Mouse (Mus musculus): ENCODE measurements around the gene Csnk1d. TPM values are rescaled to one million over a fixed set of nuclear protein-coding genes. Genes with fewer than 3 reads are reported as not detected.

The Csnk1d gene
- total and polyA plus RNA-seq, 3 experiments, result 73.6 to 195 (median 116) TPM

DNA sequence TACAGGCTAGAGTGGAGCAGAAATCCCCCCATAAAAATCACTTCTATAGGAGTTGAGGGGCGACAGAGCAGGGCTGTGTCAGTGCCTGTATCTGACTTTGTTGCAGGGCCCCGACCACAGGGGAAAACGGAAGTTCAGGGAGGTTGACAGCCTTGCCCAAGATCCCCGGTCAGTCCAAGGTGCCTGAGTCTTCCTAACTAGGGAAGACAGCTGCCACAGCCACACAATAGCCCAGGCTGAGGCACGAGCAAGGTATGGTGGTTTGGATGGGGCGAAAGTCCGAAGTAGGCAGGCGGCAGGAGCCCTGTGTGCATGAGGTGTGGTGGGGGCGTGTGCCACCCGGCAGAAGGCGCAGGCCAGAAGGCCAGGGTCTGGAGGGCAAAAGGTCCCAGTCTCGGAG lies 42.8 kb downstream of the Csnk1d start, which contains the start of gene Slc16a3:
Slc16a3 (plus strand) TSS at position 153 of the 400 bp plus-strand sequence.
- 0 out of 2 replicates have a peak, but pooled peaks cover 1% of the 10 kb centered on the region for H3K9me3 ChIP-seq (replicated peaks)
- peak within 1 kb of the TSS; percentile 70 for H3K4me3 ChIP-seq (ENCODE audit: low read depth, low read length)
- no peak for ATAC-seq (ENCODE audit: extremely low read depth, insufficient number of reproducible peaks, low FRiP score, poor library complexity, severe bottlenecking)
- peaks cover 37% of the 10 kb centered on the region for H3K27me3 ChIP-seq (ENCODE audit: insufficient read depth, low read length)
- no peak for DNase-seq (ENCODE audit: low spot score)
- peaks cover 17% of the 10 kb centered on the region for H3K36me3 ChIP-seq (replicated peaks)
- no peak for TF ChIP-seq CTCF (IDR thresholded peaks at IDR 0.05; ENCODE audit: low read depth, low read length)
- no peak for TF ChIP-seq TAL1 (conservative IDR thresholded peaks at IDR 0.05; ENCODE audit: low read depth, low read length)
- TF ChIP-seq GATA1 (IDR thresholded peaks at IDR 0.05; ENCODE audit: borderline replicate concordance, low read length), result no peak
- no peak for TF ChIP-seq POLR2AphosphoS5 (IDR thresholded peaks at IDR 0.05; ENCODE audit: insufficient replicate concordance, low read depth, low read length)
- no peak for TF ChIP-seq GATA2 (IDR thresholded peaks at IDR 0.05; ENCODE audit: borderline replicate concordance, low read depth, low read length)
- H3K4me1 ChIP-seq (ENCODE audit: insufficient read depth, low read depth, low read length), result peaks cover 49% of the 10 kb centered on the region

- Histone ChIP-seq H3K27me3 (ENCODE audit: insufficient read depth, low read length) (peaks cover 37% of the 10 kb centered on the region), H3K36me3 (replicated peaks) (peaks cover 4% of the 10 kb centered on the region), H3K4me3 (ENCODE audit: low read depth, low read length) (no peak overlapping the region), H3K9me3 (replicated peaks) (0 out of 2 replicates have a peak, but pooled peaks cover 1% of the 10 kb centered on the region), H3K4me1 (ENCODE audit: insufficient read depth, low read depth, low read length) (peaks cover 26% of the 10 kb centered on the region)
- no peak for TF ChIP-seq POLR2AphosphoS5 (IDR thresholded peaks at IDR 0.05; ENCODE audit: insufficient replicate concordance, low read depth, low read length)
- TF ChIP-seq GATA2 (IDR thresholded peaks at IDR 0.05; ENCODE audit: borderline replicate concordance, low read depth, low read length), result no peak
- TF ChIP-seq GATA1 (IDR thresholded peaks at IDR 0.05; ENCODE audit: borderline replicate concordance, low read length), result no peak
- no peak for TF ChIP-seq TAL1 (conservative IDR thresholded peaks at IDR 0.05; ENCODE audit: low read depth, low read length)
- no peak for TF ChIP-seq CTCF (IDR thresholded peaks at IDR 0.05; ENCODE audit: low read depth, low read length)
- DNase-seq (ENCODE audit: low spot score), result no peak
- no peak for ATAC-seq (ENCODE audit: extremely low read depth, insufficient number of reproducible peaks, low FRiP score, poor library complexity, severe bottlenecking)
These were observed 45.2 kb downstream of the Csnk1d start for GRCm38 (mm10) chr11:120945926-120946325.

GRCm38 (mm10) chr11:120945266-120945665 lies 45.9 kb downstream of the Csnk1d start:
- no peak for ATAC-seq (ENCODE audit: extremely low read depth, insufficient number of reproducible peaks, low FRiP score, poor library complexity, severe bottlenecking)
- peaks cover 35% of the 10 kb centered on the region for H3K27me3 ChIP-seq (ENCODE audit: insufficient read depth, low read length)
- TF ChIP-seq POLR2AphosphoS5 (IDR thresholded peaks at IDR 0.05; ENCODE audit: insufficient replicate concordance, low read depth, low read length) (no peak), CTCF (IDR thresholded peaks at IDR 0.05; ENCODE audit: low read depth, low read length) (no peak)

GRCm38 (mm10) chr11:120940959-120941358 lies 50.2 kb downstream of the Csnk1d start:
- H3K27me3 ChIP-seq (ENCODE audit: insufficient read depth, low read length), result peaks cover 1% of the 10 kb centered on the region
- TF ChIP-seq CTCF (IDR thresholded peaks at IDR 0.05; ENCODE audit: low read depth, low read length) (no peak), GATA2 (IDR thresholded peaks at IDR 0.05; ENCODE audit: borderline replicate concordance, low read depth, low read length) (no peak), POLR2AphosphoS5 (IDR thresholded peaks at IDR 0.05; ENCODE audit: insufficient replicate concordance, low read depth, low read length) (no peak), GATA1 (IDR thresholded peaks at IDR 0.05; ENCODE audit: borderline replicate concordance, low read length) (no peak), TAL1 (conservative IDR thresholded peaks at IDR 0.05; ENCODE audit: low read depth, low read length) (no peak)
- ATAC-seq (ENCODE audit: extremely low read depth, insufficient number of reproducible peaks, low FRiP score, poor library complexity, severe bottlenecking) (no peak), DNase-seq (ENCODE audit: low spot score) (no peak)
- no peaks in the 10 kb centered on the region for H3K9me3 ChIP-seq (replicated peaks)
- H3K4me3 ChIP-seq (ENCODE audit: low read depth, low read length), result no peak overlapping the region
- peaks cover 24% of the 10 kb centered on the region for H3K4me1 ChIP-seq (ENCODE audit: insufficient read depth, low read depth, low read length)
- no peaks in the 10 kb centered on the region for H3K36me3 ChIP-seq (replicated peaks)

More at GRCm38 (mm10) chr11:120945266-120945665, 45.9 kb downstream of the Csnk1d start:
- Histone ChIP-seq H3K4me1 (ENCODE audit: insufficient read depth, low read depth, low read length) (peaks cover 21% of the 10 kb centered on the region), H3K4me3 (ENCODE audit: low read depth, low read length) (no peak overlapping the region), H3K9me3 (replicated peaks) (0 out of 2 replicates have a peak, but pooled peaks cover 1% of the 10 kb centered on the region), H3K36me3 (replicated peaks) (peaks cover 4% of the 10 kb centered on the region)
- DNase-seq (ENCODE audit: low spot score), result no peak

GRCm38 (mm10) chr11:120939712-120940341 lies 51.3 kb downstream of the Csnk1d start:
- Histone ChIP-seq H3K9me3 (replicated peaks) (no peaks in the 10 kb centered on the region), H3K36me3 (replicated peaks) (no peaks in the 10 kb centered on the region), H3K27me3 (ENCODE audit: insufficient read depth, low read length) (no peaks in the 10 kb centered on the region; the same call in 1 of the 2 replicates), H3K4me1 (ENCODE audit: insufficient read depth, low read depth, low read length) (peaks cover 24% of the 10 kb centered on the region), H3K4me3 (ENCODE audit: low read depth, low read length) (no peak overlapping the region)
- DNase-seq (ENCODE audit: low spot score), result no peak
- TF ChIP-seq GATA1 (IDR thresholded peaks at IDR 0.05; ENCODE audit: borderline replicate concordance, low read length) (no peak), TAL1 (conservative IDR thresholded peaks at IDR 0.05; ENCODE audit: low read depth, low read length) (no peak)
- ATAC-seq (ENCODE audit: extremely low read depth, insufficient number of reproducible peaks, low FRiP score, poor library complexity, severe bottlenecking), result no peak

- peaks cover 24% of the 10 kb centered on the region for H3K4me1 ChIP-seq (ENCODE audit: insufficient read depth, low read depth, low read length)
- DNase-seq (ENCODE audit: low spot score), result no peak
- H3K36me3 ChIP-seq (replicated peaks), result no peaks in the 10 kb centered on the region
- TF ChIP-seq CTCF (IDR thresholded peaks at IDR 0.05; ENCODE audit: low read depth, low read length), result no peak
- no peak for TF ChIP-seq GATA2 (IDR thresholded peaks at IDR 0.05; ENCODE audit: borderline replicate concordance, low read depth, low read length)
- no peak for TF ChIP-seq POLR2AphosphoS5 (IDR thresholded peaks at IDR 0.05; ENCODE audit: insufficient replicate concordance, low read depth, low read length)
- TF ChIP-seq TAL1 (conservative IDR thresholded peaks at IDR 0.05; ENCODE audit: low read depth, low read length), result no peak
- TF ChIP-seq GATA1 (IDR thresholded peaks at IDR 0.05; ENCODE audit: borderline replicate concordance, low read length), result no peak
- no peaks in the 10 kb centered on the region; the same call in 1 of the 2 replicates for H3K27me3 ChIP-seq (ENCODE audit: insufficient read depth, low read length)
- peak; percentile 76; the same call in 1 of the 2 replicates for ATAC-seq (ENCODE audit: extremely low read depth, insufficient number of reproducible peaks, low FRiP score, poor library complexity, severe bottlenecking)
- H3K9me3 ChIP-seq (replicated peaks), result no peaks in the 10 kb centered on the region
- H3K4me3 ChIP-seq (ENCODE audit: low read depth, low read length), result no peak overlapping the region; the same call in 1 of the 2 replicates
These were observed 52.3 kb downstream of the Csnk1d start for GRCm38 (mm10) chr11:120938795-120939194.
